Mouse (Mus musculus) ES-Bruce4 (cell line): ENCODE results near the gene Znrf3.

Source experiments
- CTCF ChIP-seq: IDR thresholded peaks from one replicate; pipeline ENCODE4 v1.8.1; 2011; ENCODE audit warnings: low read depth, low read length
- EP300 ChIP-seq: IDR thresholded peaks from 2 replicates; pipeline ENCODE4 v1.6.1; 2011; ENCODE audit warnings: low read depth, low read length; ENCODE audit not compliant: insufficient read depth
- POLR2A ChIP-seq: IDR thresholded peaks from one replicate; pipeline ENCODE4 v1.8.1; 2011; ENCODE audit warnings: low read length; ENCODE audit not compliant: insufficient read depth

- TF ChIP-seq CTCF = no peak
- no peak for TF ChIP-seq POLR2A
- TF ChIP-seq EP300 = no peak
Measured at GRCm38 (mm10) chr11:5382652-5383051, 62.0 kb downstream of the Znrf3 start.
